Mouse (Mus musculus) midbrain, embryonic 15.5 days (tissue): Measurements from ENCODE around the gene R3hcc1l. TPM values are rescaled to one million over a fixed set of nuclear protein-coding genes. Genes with fewer than 3 reads are reported as not detected.

Source experiments
- ATAC-seq: fragments of 200-750 bp; cut with Nextera tagmentation; replicated peaks from 2 replicates; pipeline ENCODE4 v1.8.0; 2017; ENCODE audit warnings: moderate TSS enrichment
- H3K27ac ChIP-seq: fragments of 300-500 bp; sonication (generic); 2 replicates; pipeline ENCODE4 v1.5.1; 2015; ENCODE audit warnings: mild to moderate bottlenecking, inconsistent platforms
- H3K27me3 ChIP-seq: fragments of 300-500 bp; sonication (generic); replicated peaks from 2 replicates; pipeline ENCODE4 v1.6.1; 2015; ENCODE audit warnings: inconsistent platforms
- H3K36me3 ChIP-seq: fragments of 300-500 bp; sonication (generic); replicated peaks from 2 replicates; pipeline ENCODE4 v1.6.1; 2015; ENCODE audit warnings: inconsistent platforms
- H3K4me1 ChIP-seq: fragments of 300-500 bp; sonication (generic); 2 replicates; pipeline ENCODE4 v1.6.1; 2015; ENCODE audit warnings: inconsistent platforms
- H3K4me2 ChIP-seq: fragments of 300-500 bp; sonication (generic); 2 replicates; pipeline ENCODE4 v1.6.1; 2015; ENCODE audit warnings: inconsistent platforms, mild to moderate bottlenecking, moderate library complexity
- H3K4me3 ChIP-seq: fragments of 300-500 bp; sonication (generic); 2 replicates; pipeline ENCODE4 v1.5.1; 2015; ENCODE audit warnings: mild to moderate bottlenecking, inconsistent platforms
- H3K9ac ChIP-seq: fragments of 300-500 bp; sonication (generic); 2 replicates; pipeline ENCODE4 v1.6.1; 2015; ENCODE audit warnings: mild to moderate bottlenecking, inconsistent platforms
- H3K9me3 ChIP-seq: fragments of 300-500 bp; sonication (generic); 2 replicates; pipeline ENCODE4 v1.6.1; 2016; ENCODE audit warnings: inconsistent platforms
- WGBS: fragments of 180-500 bp; shearing (Covaris S2); methylation state at CpG from one replicate; pipeline ENCODE4 v1.1.7; 2015; ENCODE audit warnings: mixed read lengths; 5-methylcytosine and 5-hydroxymethylcytosine counted together
- polyA plus RNA-seq: library from polyadenylated mRNA; unstranded; fragments of >200 nt; fragmentation: Nextera tagmentation; extraction: Ambion mirVana; gene quantifications from 2 replicates; pipeline ENCODE4 v1.2.1, GENCODE M21; 2015

The R3hcc1l gene
- polyA plus RNA-seq, result 13.6 and 13.7 TPM in 2 replicates

- Histone ChIP-seq H3K4me2 (peak within 1 kb of the TSS; percentile 76), H3K9ac (peak within 1 kb of the TSS; percentile 63), H3K27me3 (no peaks in the 10 kb centered on the region), H3K4me3 (peak within 1 kb of the TSS; percentile 65), H3K36me3 (no peaks in the 10 kb centered on the region), H3K27ac (peak within 1 kb of the TSS; percentile 86), H3K9me3 (no peaks in the 10 kb centered on the region), H3K4me1 (peaks cover 12% of the 10 kb centered on the region)
- under 1% methylated on average over 55 of the region's 59 CpGs for WGBS
- peak; percentile 97 for ATAC-seq
Measured at GRCm38 (mm10) chr19:42518620-42519310, at the start of gene R3hcc1l. Gene R3hcc1l (plus strand): TSS chr19:42518759.

- Histone ChIP-seq H3K4me2 (no peak overlapping the region), H3K36me3 (no peaks in the 10 kb centered on the region), H3K9ac (no peak overlapping the region), H3K27me3 (no peaks in the 10 kb centered on the region), H3K4me3 (no peak overlapping the region), H3K4me1 (no peaks in the 10 kb centered on the region), H3K27ac (no peak overlapping the region), H3K9me3 (no peaks in the 10 kb centered on the region)
- WGBS, result 44% methylated on average over 4 of the region's 4 CpGs
- no peak for ATAC-seq
Measured at GRCm38 (mm10) chr19:42471571-42471970, 47.0 kb upstream of the R3hcc1l start.

- Histone ChIP-seq H3K27me3 (no peaks in the 10 kb centered on the region), H3K27ac (no peak overlapping the region), H3K4me2 (no peak overlapping the region), H3K9ac (no peak overlapping the region), H3K4me3 (no peak overlapping the region), H3K9me3 (no peaks in the 10 kb centered on the region), H3K4me1 (no peaks in the 10 kb centered on the region), H3K36me3 (no peaks in the 10 kb centered on the region)
- 32% methylated on average over 11 of the region's 11 CpGs for WGBS
- ATAC-seq, result no peak
Measured at GRCm38 (mm10) chr19:42472831-42473230, 45.7 kb upstream of the R3hcc1l start.

GRCm38 (mm10) chr19:42477769-42478168 is 40.8 kb upstream of the R3hcc1l start:
- Histone ChIP-seq H3K27ac (no peak overlapping the region), H3K9ac (no peak overlapping the region), H3K4me3 (no peak overlapping the region), H3K27me3 (no peaks in the 10 kb centered on the region), H3K9me3 (no peaks in the 10 kb centered on the region), H3K4me2 (no peak overlapping the region), H3K36me3 (no peaks in the 10 kb centered on the region), H3K4me1 (peaks cover 3% of the 10 kb centered on the region; the same call in 1 of the 2 replicates)
- ATAC-seq, result no peak
- WGBS, result 75% methylated on average over 5 of the region's 5 CpGs

- ATAC-seq, result no peak
- Histone ChIP-seq H3K4me2 (peak overlapping the region; percentile 17; the same call in 1 of the 2 replicates), H3K27me3 (no peaks in the 10 kb centered on the region), H3K4me1 (peaks cover 3% of the 10 kb centered on the region; the same call in 1 of the 2 replicates), H3K4me3 (no peak overlapping the region), H3K9ac (no peak overlapping the region), H3K27ac (no peak overlapping the region), H3K36me3 (no peaks in the 10 kb centered on the region), H3K9me3 (no peaks in the 10 kb centered on the region)
- 31% methylated on average over 12 of the region's 12 CpGs for WGBS
Measured at GRCm38 (mm10) chr19:42478303-42478702, 40.3 kb upstream of the R3hcc1l start.

GRCm38 (mm10) chr19:42485443-42485842 is 33.1 kb upstream of the R3hcc1l start:
- Histone ChIP-seq H3K36me3 (no peaks in the 10 kb centered on the region), H3K9me3 (no peaks in the 10 kb centered on the region), H3K4me2 (no peak overlapping the region), H3K9ac (no peak overlapping the region), H3K27ac (no peak overlapping the region), H3K4me3 (no peak overlapping the region), H3K4me1 (no peaks in the 10 kb centered on the region), H3K27me3 (no peaks in the 10 kb centered on the region)
- ATAC-seq, result no peak
- 63% methylated on average over 7 of the region's 7 CpGs for WGBS

- WGBS, result 87% methylated on average over 3 of the region's 3 CpGs
- no peaks in the 10 kb centered on the region for H3K9me3 ChIP-seq
- no peaks in the 10 kb centered on the region for H3K4me1 ChIP-seq
- H3K4me2 ChIP-seq, result no peak overlapping the region
- no peaks in the 10 kb centered on the region for H3K27me3 ChIP-seq
- no peaks in the 10 kb centered on the region for H3K36me3 ChIP-seq
- no peak overlapping the region for H3K4me3 ChIP-seq
- H3K9ac ChIP-seq, result no peak overlapping the region
- no peak for ATAC-seq
- no peak overlapping the region for H3K27ac ChIP-seq
Measured at GRCm38 (mm10) chr19:42487261-42487660, 31.3 kb upstream of the R3hcc1l start.

GRCm38 (mm10) chr19:42493257-42493917 is 25.2 kb upstream of the R3hcc1l start:
- H3K4me2 ChIP-seq, result no peak overlapping the region
- WGBS, result 29% methylated on average over 5 of the region's 5 CpGs
- ATAC-seq, result peak; percentile 62
- 0 out of 2 replicates have a peak, but pooled peaks cover 9% of the 10 kb centered on the region for H3K4me1 ChIP-seq
- no peak overlapping the region for H3K4me3 ChIP-seq
- no peaks in the 10 kb centered on the region for H3K36me3 ChIP-seq
- H3K9me3 ChIP-seq, result no peaks in the 10 kb centered on the region
- H3K27me3 ChIP-seq, result no peaks in the 10 kb centered on the region
- H3K27ac ChIP-seq, result no peak overlapping the region
- no peak overlapping the region for H3K9ac ChIP-seq

GRCm38 (mm10) chr19:42504156-42504555 is 14.4 kb upstream of the R3hcc1l start:
- Histone ChIP-seq H3K4me1 (no peaks in the 10 kb centered on the region), H3K4me3 (no peak overlapping the region), H3K27ac (no peak overlapping the region), H3K36me3 (no peaks in the 10 kb centered on the region), H3K27me3 (no peaks in the 10 kb centered on the region), H3K9ac (no peak overlapping the region), H3K4me2 (no peak overlapping the region), H3K9me3 (no peaks in the 10 kb centered on the region)
- WGBS, result 74% methylated on average over 3 of the region's 3 CpGs
- no peak for ATAC-seq

GRCm38 (mm10) chr19:42509625-42510024 is 8.9 kb upstream of the R3hcc1l start:
- 84% methylated on average over 9 of the region's 9 CpGs for WGBS
- H3K4me2 ChIP-seq, result no peak overlapping the region
- no peaks in the 10 kb centered on the region for H3K36me3 ChIP-seq
- H3K9me3 ChIP-seq, result no peaks in the 10 kb centered on the region
- H3K4me3 ChIP-seq, result no peak overlapping the region
- 0 out of 2 replicates have a peak, but pooled peaks cover 4% of the 10 kb centered on the region for H3K4me1 ChIP-seq
- no peak overlapping the region for H3K27ac ChIP-seq
- H3K9ac ChIP-seq, result no peak overlapping the region
- no peak for ATAC-seq
- no peaks in the 10 kb centered on the region for H3K27me3 ChIP-seq

GRCm38 (mm10) chr19:42510276-42511171 is 8.0 kb upstream of the R3hcc1l start:
- WGBS, result 55% methylated on average over 16 of the region's 16 CpGs

GRCm38 (mm10) chr19:42515656-42516055 is 2.9 kb upstream of the R3hcc1l start:
- Histone ChIP-seq H3K36me3 (no peaks in the 10 kb centered on the region), H3K4me3 (no peak overlapping the region), H3K4me1 (peaks cover 9% of the 10 kb centered on the region), H3K27ac (no peak overlapping the region), H3K9me3 (no peaks in the 10 kb centered on the region), H3K27me3 (no peaks in the 10 kb centered on the region), H3K9ac (no peak overlapping the region), H3K4me2 (no peak overlapping the region)
- ATAC-seq, result no peak
- 87% methylated on average over 8 of the region's 8 CpGs for WGBS

More at GRCm38 (mm10) chr19:42510276-42511171, 8.0 kb upstream of the R3hcc1l start:
- Histone ChIP-seq H3K4me3 (no peak overlapping the region), H3K27me3 (no peaks in the 10 kb centered on the region), H3K36me3 (no peaks in the 10 kb centered on the region), H3K9ac (no peak overlapping the region), H3K4me1 (0 out of 2 replicates have a peak, but pooled peaks cover 4% of the 10 kb centered on the region), H3K4me2 (no peak overlapping the region), H3K9me3 (no peaks in the 10 kb centered on the region), H3K27ac (no peak overlapping the region)
- ATAC-seq, result no peak
